Mouse (Mus musculus) spleen, adult 10 weeks (tissue): ENCODE results near the gene Il10rb. TPM values are rescaled to one million over a fixed set of nuclear protein-coding genes. Genes with fewer than 3 reads are reported as not detected.

ENCODE experiments used
- polyA plus RNA-seq: library from polyadenylated mRNA; stranded (reverse); fragments of 350-450 nt; fragmentation: Illumina TruSeq; extraction: RNeasy Lipid Tissue Mini Kit (QIAGEN cat#74804); gene quantifications from one replicate; pipeline ENCODE4 v1.2.3, GENCODE M21; 2015; ENCODE audit warnings: low replicate concordance; ENCODE audit not compliant: insufficient read depth

The Il10rb gene
- polyA plus RNA-seq: 135 TPM

GRCm38 (mm10) chr16:91405640-91406584 is at the start of gene Il10rb:
Il10rb (plus strand) TSS chr16:91406164.

GRCm38 (mm10) chr16:91372577-91373472 is 33.1 kb upstream of the Il10rb start, which contains the start of gene Ifnar2:
Ifnar2 (plus strand) TSS chr16:91372783.

GRCm38 (mm10) chr16:91391421-91391820 is 14.5 kb upstream of the Il10rb start, which contains the start of gene Gm21970:
Gm21970 (plus strand) TSS chr16:91391721.

Other genes with a start within 250 kb of the Il10rb start
- gene Olig2, start 180.7 kb upstream of the Il10rb start, polyA plus RNA-seq: not detected
- not detected for gene Olig1, start 136.4 kb upstream of the Il10rb start, polyA plus RNA-seq
- 93.7 TPM for gene Ifnar2, start 33.4 kb upstream of the Il10rb start, polyA plus RNA-seq
- gene Gm21970, start 14.4 kb upstream of the Il10rb start, polyA plus RNA-seq: 1.2 TPM
- 111 TPM for gene Ifnar1, start 79.1 kb downstream of the Il10rb start, polyA plus RNA-seq
- 82.4 TPM for gene Ifngr2, start 140.9 kb downstream of the Il10rb start, polyA plus RNA-seq
- gene Tmem50b, start 191.6 kb downstream of the Il10rb start, polyA plus RNA-seq: 43.4 TPM
- gene Dnajc28, start 212.9 kb downstream of the Il10rb start, polyA plus RNA-seq: 4.0 TPM
- 41.2 TPM for gene Gart, start 240.8 kb downstream of the Il10rb start, polyA plus RNA-seq
- 740 TPM for gene Son, start 241.3 kb downstream of the Il10rb start, polyA plus RNA-seq